Mouse (Mus musculus): ENCODE measurements around the gene Pwp2.

DNA sequence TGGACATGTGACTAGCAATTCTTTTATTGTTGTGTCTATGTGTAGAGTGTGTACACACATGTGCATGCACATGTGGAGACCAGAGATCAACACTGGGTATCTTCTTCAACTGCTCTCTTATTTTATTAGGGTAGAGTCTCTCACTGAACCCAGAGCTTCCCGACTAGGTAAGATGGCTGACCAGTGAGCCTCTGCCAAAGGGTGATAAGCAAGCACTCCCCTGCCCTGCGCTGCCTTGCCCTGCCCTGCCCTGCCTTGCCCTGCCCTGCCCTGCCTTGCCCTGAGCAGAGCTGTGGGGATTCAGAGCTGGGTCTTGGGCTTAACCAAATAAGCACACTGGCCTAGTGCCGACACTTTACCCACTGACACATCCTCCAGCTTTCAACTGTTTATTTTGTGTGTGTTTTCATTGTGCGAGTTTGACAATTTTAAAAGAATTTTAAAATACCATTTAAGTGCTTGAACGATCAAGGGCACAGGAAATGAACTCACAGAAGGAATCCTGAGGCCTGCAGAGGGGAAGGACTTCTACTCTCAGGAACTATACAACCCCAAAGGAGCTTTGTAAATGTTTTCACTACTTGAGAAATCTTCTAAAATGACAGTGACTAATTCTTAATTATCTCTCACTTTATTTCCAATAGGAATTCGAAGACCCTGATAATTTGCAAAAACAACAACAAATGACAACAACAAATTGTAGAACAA lies 31.6 kb upstream of the Pwp2 start:
- TF ChIP-seq MAZ (IDR thresholded peaks at IDR 0.05; ENCODE audit: low read depth, low read length) (no peak), CTCF (conservative IDR thresholded peaks at IDR 0.05 in 1 of 2, IDR thresholded peaks at IDR 0.05 in 1 of 2; ENCODE audit: low read depth in 2 of 2, low read length in 2 of 2) (no peak), MEF2A (IDR thresholded peaks at IDR 0.05; ENCODE audit: borderline replicate concordance, low read depth, low read length) (no peak), UBTF (IDR thresholded peaks at IDR 0.05; ENCODE audit: low read depth, low read length) (no peak), POLR2A (IDR thresholded peaks at IDR 0.05; ENCODE audit: low read depth, low read length) (no peak), NRF1 (IDR thresholded peaks at IDR 0.05; ENCODE audit: low read depth, low read length) (no peak), EP300 (IDR thresholded peaks at IDR 0.05; ENCODE audit: low read length) (no peak), MAFK (IDR thresholded peaks at IDR 0.05; ENCODE audit: insufficient replicate concordance, low read length) (no peak), USF2 (conservative IDR thresholded peaks at IDR 0.05; ENCODE audit: low read depth, low read length) (no peak)
